Mouse (Mus musculus): ENCODE measurements around the gene Gm20906.
"Not testable (repeated sequence)": the region's sequence is repeated elsewhere in the genome, so short reads cannot be mapped to it uniquely, and the experiment has no call there.

The Gm20906 gene

GRCm38 (mm10) chrY:87550666-87551065, at the start of gene Gm20906:
Gene Gm20906 (plus strand): TSS chrY:87550966.
- not testable (repeated sequence) for DNase-seq

All from thymus, postnatal 25 days (tissue).